Mouse (Mus musculus) spleen, postnatal 10 days (tissue): Measurements from ENCODE around the gene Chd4.
"Not testable (repeated sequence)": the region's sequence is repeated elsewhere in the genome, so short reads cannot be mapped to it uniquely, and the experiment has no call there.

Experiments used
- DNase-seq, 2 experiments: peaks; one replicate each; pipeline ENCODE4 v3.0.0; 2021 to 2022; ENCODE audit warnings: low spot score in 2 of 2

Gene Chd4

GRCm38 (mm10) chr6:125160558-125160853, 64.7 kb downstream of the Chd4 start:
- no peak for DNase-seq

GRCm38 (mm10) chr6:125160854-125161760, 65.3 kb downstream of the Chd4 start:
- DNase-seq = no peak

DNA sequence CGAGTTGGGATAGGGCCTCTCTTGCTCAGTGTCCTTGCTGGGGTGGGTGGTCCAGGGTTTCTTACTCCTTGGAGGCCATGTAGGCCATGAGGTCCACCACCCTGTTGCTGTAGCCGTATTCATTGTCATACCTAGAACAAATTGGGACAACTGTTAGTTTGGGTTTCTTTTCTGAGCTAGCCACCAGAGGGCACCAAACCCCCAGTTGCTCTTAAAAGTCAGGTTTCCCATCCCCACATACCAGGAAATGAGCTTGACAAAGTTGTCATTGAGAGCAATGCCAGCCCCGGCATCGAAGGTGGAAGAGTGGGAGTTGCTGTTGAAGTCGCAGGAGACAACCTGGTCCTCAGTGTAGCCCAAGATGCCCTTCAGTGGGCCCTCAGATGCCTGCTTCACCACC, 66.2 kb downstream of the Chd4 start:
- peak; percentile 60 to 85 for DNase-seq

DNA sequence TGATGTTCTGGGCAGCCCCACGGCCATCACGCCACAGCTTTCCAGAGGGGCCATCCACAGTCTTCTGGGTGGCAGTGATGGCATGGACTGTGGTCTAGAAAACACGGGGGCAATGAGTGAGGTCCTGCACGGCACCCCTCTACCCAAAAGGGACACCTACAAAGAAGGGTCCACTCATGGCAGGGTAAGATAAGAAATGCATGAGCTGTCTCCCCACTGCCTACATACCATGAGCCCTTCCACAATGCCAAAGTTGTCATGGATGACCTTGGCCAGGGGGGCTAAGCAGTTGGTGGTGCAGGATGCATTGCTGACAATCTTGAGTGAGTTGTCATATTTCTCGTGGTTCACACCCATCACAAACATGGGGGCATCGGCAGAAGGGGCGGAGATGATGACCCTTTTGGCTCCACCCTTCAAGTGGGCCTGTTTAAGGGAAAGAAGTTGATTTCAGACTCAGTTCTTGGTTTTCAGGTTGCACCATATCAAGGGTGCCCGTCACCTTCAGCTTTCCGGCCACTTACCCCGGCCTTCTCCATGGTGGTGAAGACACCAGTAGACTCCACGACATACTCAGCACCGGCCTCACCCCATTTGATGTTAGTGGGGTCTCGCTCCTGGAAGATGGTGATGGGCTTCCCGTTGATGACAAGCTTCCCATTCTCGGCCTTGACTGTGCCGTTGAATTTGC, 67.0 kb downstream of the Chd4 start:
- DNase-seq = not testable (repeated sequence)

- no peak for DNase-seq
These were observed 68.2 kb downstream of the Chd4 start for GRCm38 (mm10) chr6:125163801-125164657.

- peak; percentile 65 to 72 for DNase-seq
These were observed 69.0 kb downstream of the Chd4 start for GRCm38 (mm10) chr6:125164672-125165327.

- DNase-seq = peak; percentile 86 to 95
These were observed 69.6 kb downstream of the Chd4 start for GRCm38 (mm10) chr6:125165328-125165891.

DNA sequence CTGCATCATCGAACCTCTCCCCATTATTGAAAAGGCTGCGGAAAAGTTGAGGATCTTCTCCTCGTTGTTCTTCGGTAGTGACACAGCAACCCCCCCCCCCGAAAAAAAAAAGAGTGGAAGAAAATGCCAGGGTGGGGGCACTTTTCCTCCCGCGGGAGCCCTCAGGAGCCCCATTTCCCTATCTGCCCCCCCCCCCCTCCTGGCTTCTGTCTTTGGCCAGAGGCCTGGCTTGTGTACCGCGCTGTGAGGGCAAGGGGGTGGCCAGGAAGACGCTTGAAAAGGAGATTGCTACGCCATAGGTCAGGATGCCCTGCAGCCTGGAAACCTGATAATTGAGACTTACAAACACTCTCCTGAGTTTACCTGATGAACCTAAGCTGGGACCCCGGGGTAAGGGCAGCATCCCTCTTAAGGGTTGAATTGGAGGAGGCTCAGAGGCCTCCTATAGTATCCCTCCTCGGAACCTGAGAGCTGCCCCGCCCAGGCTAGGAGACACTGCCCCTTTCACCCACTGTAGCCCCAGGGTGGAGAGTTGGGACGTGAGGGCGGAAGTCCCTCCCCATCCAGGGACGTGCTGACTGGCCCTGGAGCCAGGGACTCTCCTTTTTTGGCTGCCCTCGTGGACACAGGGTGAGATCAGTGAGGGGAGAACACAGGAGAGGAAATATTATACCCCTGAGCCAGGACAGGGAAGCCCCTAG, 70.4 kb downstream of the Chd4 start, which contains the start of gene Gapdh:
Gapdh (minus strand) TSS at position 417 of the 701 bp plus-strand sequence.
- peak in 1 of 2 experiments; percentile 61 for DNase-seq

GRCm38 (mm10) chr6:125166861-125167650, 71.3 kb downstream of the Chd4 start:
- no peak for DNase-seq

- no peak for DNase-seq
These were observed 72.3 kb downstream of the Chd4 start for GRCm38 (mm10) chr6:125168086-125168485.

DNA sequence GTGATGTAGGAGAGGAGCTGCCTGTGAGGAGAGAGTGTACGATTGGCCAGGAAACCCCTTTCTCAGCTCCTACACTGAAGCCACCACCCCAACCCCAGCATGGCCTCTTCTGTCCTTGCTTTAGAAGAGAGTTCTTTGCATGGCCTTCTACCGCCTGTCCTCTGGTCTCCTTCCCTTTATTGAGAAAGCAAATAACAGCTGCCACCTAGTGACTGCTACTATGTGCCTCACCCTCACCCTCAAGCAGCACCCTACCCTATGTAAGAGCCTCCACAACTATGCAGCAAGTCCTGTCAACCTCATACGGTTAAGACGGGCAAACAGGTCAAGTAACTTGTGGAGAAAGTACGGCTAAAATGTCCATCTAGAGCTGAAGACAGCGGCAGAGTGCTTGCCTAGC, 74.4 kb downstream of the Chd4 start:
- no peak for DNase-seq

DNA sequence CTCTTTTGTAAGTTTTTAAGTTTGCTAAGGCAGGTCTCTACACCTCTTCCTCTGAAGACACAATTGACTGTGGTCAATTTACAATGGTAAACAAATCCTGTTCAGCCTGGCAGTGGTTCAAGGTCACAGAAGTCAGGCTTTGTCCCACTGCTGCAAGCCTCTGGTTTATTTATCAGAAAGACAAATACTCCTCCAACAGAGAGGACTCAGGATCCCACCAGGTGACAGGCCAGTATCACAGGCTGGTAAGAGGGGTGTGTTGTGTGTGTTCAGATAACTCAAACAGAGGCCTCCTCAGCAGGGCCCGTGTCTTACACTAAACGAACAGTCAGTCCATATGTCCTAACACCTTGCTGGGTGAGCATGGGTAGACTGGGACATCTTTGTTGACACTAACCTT, 76.7 kb downstream of the Chd4 start:
- DNase-seq = no peak

DNA sequence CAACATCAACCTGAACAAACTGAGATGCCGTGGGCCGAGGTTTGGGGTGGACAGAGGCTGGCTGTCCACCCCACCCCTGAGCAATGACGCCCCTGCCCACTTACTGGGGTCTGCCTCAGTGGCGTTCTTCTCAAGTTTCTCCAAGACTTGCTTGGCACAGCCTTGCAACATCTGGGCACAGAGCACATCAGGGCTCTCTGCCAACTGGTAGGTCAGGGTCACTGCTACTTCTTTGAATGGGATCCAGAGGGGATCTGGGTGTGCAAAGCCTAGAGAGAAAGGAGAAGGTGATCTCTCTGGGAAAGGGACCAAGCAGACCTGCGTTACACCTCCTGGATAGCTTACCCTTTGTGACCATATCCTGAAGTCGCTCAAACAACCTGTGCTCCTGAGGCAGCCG, 77.5 kb downstream of the Chd4 start:
- DNase-seq = no peak

GRCm38 (mm10) chr6:125175469-125175868, 79.7 kb downstream of the Chd4 start:
- DNase-seq = no peak

DNA sequence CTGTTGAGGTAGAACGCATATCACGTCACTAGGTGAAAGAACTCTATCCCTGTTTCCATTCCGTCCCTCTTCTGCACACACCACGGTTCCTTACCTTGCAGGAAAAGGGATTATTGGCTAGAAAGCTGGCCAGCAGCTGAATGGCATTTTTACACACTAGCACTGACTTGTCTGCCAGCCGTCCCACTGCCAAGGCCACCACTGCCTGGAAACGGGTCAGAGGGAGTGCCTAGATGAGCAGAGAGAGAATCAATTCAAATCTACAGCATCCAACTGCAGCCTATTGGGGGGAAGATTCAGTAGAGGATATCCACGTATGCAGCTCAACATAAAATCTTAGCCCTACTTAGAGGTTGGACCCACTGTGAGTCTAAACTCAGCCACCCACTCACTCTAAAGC, 83.8 kb downstream of the Chd4 start:
- DNase-seq = no peak
